Mouse (Mus musculus): ENCODE data around the gene Actl6a.

DNA sequence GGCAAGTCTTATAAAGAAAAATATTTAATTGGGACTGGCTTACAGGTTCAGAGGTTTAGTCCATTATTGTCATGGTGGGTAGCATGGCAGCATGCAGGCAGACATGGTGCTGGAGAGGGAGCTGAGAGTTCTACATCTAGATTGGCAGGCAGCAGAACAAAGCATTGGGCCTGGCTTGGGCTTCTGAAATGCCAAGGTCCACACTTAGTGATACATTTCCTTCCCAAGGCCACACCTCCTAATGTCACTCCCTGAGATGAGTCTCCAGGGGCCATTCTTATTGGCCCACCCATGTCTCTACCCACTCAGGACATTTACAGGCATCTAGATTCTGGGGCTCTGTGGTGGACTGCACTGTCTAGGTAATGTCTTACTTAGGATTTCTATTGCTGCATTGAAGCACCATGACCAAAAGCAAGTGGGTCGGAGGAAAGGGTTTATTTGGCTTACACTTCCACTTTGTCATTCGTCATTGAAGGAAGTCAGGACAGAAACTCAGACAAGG, 36.2 kb downstream of the Actl6a start:
- TF ChIP-seq GATA1 (IDR thresholded peaks at IDR 0.05; ENCODE audit: low read length) (no peak), TAL1 (IDR thresholded peaks at IDR 0.05; ENCODE audit: low read length) (no peak)

Data from erythroblast, embryonic 14.5 days (primary cell).